Mouse (Mus musculus) forebrain, embryonic 14.5 days (tissue): ENCODE data around the gene Fbxl16. TPM values are rescaled to one million over a fixed set of nuclear protein-coding genes. Genes with fewer than 3 reads are reported as not detected.
A peak's percentile ranks its signal among the peaks of the same experiment; 100 is the strongest.
"Not testable (repeated sequence)": the region's sequence is repeated elsewhere in the genome, so short reads cannot be mapped to it uniquely, and the experiment has no call there.

Source experiments
- ATAC-seq: fragments of 200-750 bp; cut with Nextera tagmentation; 2 replicates; pipeline ENCODE4 v1.8.0; 2017; ENCODE audit warnings: mild to moderate bottlenecking, moderate library complexity
- DNase-seq: peaks from one replicate; pipeline ENCODE4 v3.0.0-alpha.2; 2015; ENCODE audit warnings: low spot score
- H3K27ac ChIP-seq: fragments of 300-500 bp; sonication (generic); 2 replicates; pipeline ENCODE4 v1.5.1; 2014; ENCODE audit warnings: low read depth, mild to moderate bottlenecking, control low read depth, low read length, moderate library complexity
- H3K27me3 ChIP-seq: fragments of 300-500 bp; sonication (generic); replicated peaks from 2 replicates; pipeline ENCODE4 v1.6.1; 2014; ENCODE audit warnings: low read length, control low read depth, mixed read lengths; ENCODE audit not compliant: control insufficient read depth, insufficient read depth
- H3K36me3 ChIP-seq: fragments of 300-500 bp; sonication (generic); 2 replicates; pipeline ENCODE4 v1.6.1; 2014; ENCODE audit warnings: low read length, control low read depth; ENCODE audit not compliant: control insufficient read depth, insufficient read depth
- H3K4me1 ChIP-seq: fragments of 300-500 bp; sonication (generic); 2 replicates; pipeline ENCODE4 v1.6.1; 2014; ENCODE audit warnings: antibody characterized with exemption, low read length, control low read depth; ENCODE audit not compliant: control insufficient read depth, insufficient read depth
- H3K4me2 ChIP-seq: fragments of 300-500 bp; sonication (generic); 2 replicates; pipeline ENCODE4 v1.6.1; 2014; ENCODE audit warnings: mild to moderate bottlenecking, control low read depth, low read length
- H3K4me3 ChIP-seq: fragments of 300-500 bp; sonication (generic); 2 replicates; pipeline ENCODE4 v1.5.1; 2014; ENCODE audit warnings: low read depth, low read length, control low read depth
- H3K9ac ChIP-seq: fragments of 300-500 bp; sonication (generic); 2 replicates; pipeline ENCODE4 v1.6.1; 2014; ENCODE audit warnings: mild to moderate bottlenecking, low read length, control low read depth, moderate library complexity
- H3K9me3 ChIP-seq: fragments of 300-500 bp; sonication (generic); replicated peaks from 2 replicates; pipeline ENCODE4 v1.6.1; 2016; ENCODE audit warnings: low read length, control low read depth, mixed read lengths; ENCODE audit not compliant: control insufficient read depth
- WGBS: fragments of 180-500 bp; shearing (Covaris S2); extraction: QIAGEN DNeasy Blood & Tissue Kit; methylation state at CpG from one replicate; pipeline ENCODE4 v1.1.7; 2014; 5-methylcytosine and 5-hydroxymethylcytosine counted together
- polyA plus RNA-seq: library from polyadenylated mRNA; unstranded; fragments of >200 nt; fragmentation: Nextera tagmentation; extraction: Ambion mirVana; gene quantifications from 2 replicates; pipeline ENCODE4 v1.2.1, GENCODE M21; 2014

Fbxl16 gene
- polyA plus RNA-seq, 1 experiment from 2014 or later = 14.0 TPM

GRCm38 (mm10) chr17:25802825-25803517 lies 5.9 kb upstream of the Fbxl16 start:
- no peaks in the 10 kb centered on the region for H3K36me3 ChIP-seq
- no peaks in the 10 kb centered on the region for H3K9me3 ChIP-seq
- DNase-seq (peak; percentile 89), ATAC-seq (peak; percentile 91)
- peak overlapping the region; percentile 33 for H3K4me2 ChIP-seq
- H3K4me3 ChIP-seq = no peak overlapping the region
- H3K27ac ChIP-seq = peak overlapping the region; percentile 90
- H3K9ac ChIP-seq = peak overlapping the region; percentile 41
- H3K27me3 ChIP-seq = 0 out of 2 replicates have a peak, but pooled peaks cover 3% of the 10 kb centered on the region
- 8% methylated on average over 10 of the region's 10 CpGs for WGBS
- peaks cover 18% of the 10 kb centered on the region for H3K4me1 ChIP-seq

GRCm38 (mm10) chr17:25806507-25806906 lies 2.4 kb upstream of the Fbxl16 start:
- 81% methylated on average over 4 of the region's 4 CpGs for WGBS
- Histone ChIP-seq H3K4me3 (no peak overlapping the region), H3K36me3 (no peaks in the 10 kb centered on the region), H3K4me2 (no peak overlapping the region), H3K27me3 (0 out of 2 replicates have a peak, but pooled peaks cover 3% of the 10 kb centered on the region), H3K4me1 (peaks cover 34% of the 10 kb centered on the region), H3K9me3 (no peaks in the 10 kb centered on the region), H3K9ac (no peak overlapping the region), H3K27ac (no peak overlapping the region)
- DNase-seq (no peak), ATAC-seq (no peak)

DNA sequence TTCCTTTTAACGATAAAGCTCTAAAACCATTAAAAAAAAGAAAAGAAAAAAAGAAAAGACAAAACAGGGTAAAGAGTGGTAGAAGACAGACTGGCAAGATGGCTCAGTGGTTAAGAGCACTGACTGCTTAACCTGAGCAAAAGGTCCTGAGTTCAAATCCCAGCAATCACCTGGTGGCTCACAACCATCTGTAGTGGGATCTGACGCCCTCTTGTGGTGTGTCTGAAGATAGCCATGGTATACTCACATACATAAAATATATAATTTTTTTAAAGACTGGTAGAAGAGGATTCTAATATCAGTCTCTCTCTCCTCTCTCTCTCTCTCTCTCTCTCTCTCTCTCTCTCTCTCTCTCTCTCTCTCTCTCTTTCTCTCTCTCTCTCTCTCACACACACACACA lies 1.4 kb upstream of the Fbxl16 start:
- not testable (repeated sequence) for DNase-seq, H3K4me2 ChIP-seq, H3K9me3 ChIP-seq, H3K27ac ChIP-seq, H3K4me3 ChIP-seq, H3K9ac ChIP-seq, ATAC-seq, H3K36me3 ChIP-seq, H3K27me3 ChIP-seq
- H3K4me1 ChIP-seq = peaks cover 29% of the 10 kb centered on the region
- 50% methylated on average over 2 of the region's 2 CpGs for WGBS

GRCm38 (mm10) chr17:25808028-25808427 lies 857 bp upstream of the Fbxl16 start:
- Histone ChIP-seq H3K9me3 (no peaks in the 10 kb centered on the region), H3K4me1 (peaks cover 24% of the 10 kb centered on the region), H3K27me3 (0 out of 2 replicates have a peak, but pooled peaks cover 3% of the 10 kb centered on the region), H3K4me3 (peak overlapping the region; percentile 85; the same call in 1 of the 2 replicates), H3K27ac (peak overlapping the region; percentile 95; the same call in 1 of the 2 replicates), H3K9ac (peak overlapping the region; percentile 95), H3K36me3 (no peaks in the 10 kb centered on the region), H3K4me2 (peak overlapping the region; percentile 86)
- no peak for DNase-seq
- WGBS = 40% methylated on average over 5 of the region's 5 CpGs
- ATAC-seq = no peak

GRCm38 (mm10) chr17:25809606-25810340 lies 888 bp downstream of the Fbxl16 start:
- DNase-seq = peak; percentile 62
- no peaks in the 10 kb centered on the region for H3K36me3 ChIP-seq
- WGBS = 11% methylated on average over 24 of the region's 25 CpGs
- H3K4me1 ChIP-seq = peaks cover 16% of the 10 kb centered on the region
- H3K4me3 ChIP-seq = peak overlapping the region; percentile 85
- no peaks in the 10 kb centered on the region for H3K9me3 ChIP-seq
- peak overlapping the region; percentile 95 for H3K9ac ChIP-seq
- peak overlapping the region; percentile 95 for H3K27ac ChIP-seq
- no peaks in the 10 kb centered on the region for H3K27me3 ChIP-seq
- peak overlapping the region; percentile 86 for H3K4me2 ChIP-seq
- peak; percentile 57 for ATAC-seq

DNA sequence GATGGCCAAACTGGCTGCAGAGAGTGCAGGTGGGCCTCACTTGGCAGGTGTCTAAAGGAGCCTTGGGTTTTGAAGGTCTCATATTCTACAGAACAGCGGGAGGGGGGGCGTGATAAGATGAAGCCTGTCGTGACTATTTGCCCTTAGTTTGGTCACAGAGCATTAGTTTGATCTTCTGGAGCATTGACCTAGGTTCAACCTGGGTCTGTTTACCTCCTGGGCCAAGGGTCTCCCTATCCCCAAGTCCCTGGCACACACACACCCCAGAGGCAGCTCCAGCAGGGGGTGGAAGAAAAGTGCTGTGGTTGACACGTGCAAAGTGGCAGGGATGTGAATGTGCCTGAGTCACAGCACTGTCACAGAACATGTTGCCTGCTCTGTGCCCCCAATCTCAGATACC lies 2.0 kb downstream of the Fbxl16 start:
- ATAC-seq = no peak
- Histone ChIP-seq H3K4me1 (peaks cover 16% of the 10 kb centered on the region), H3K27ac (no peak overlapping the region), H3K36me3 (no peaks in the 10 kb centered on the region), H3K4me2 (peak overlapping the region; percentile 86), H3K9ac (peak overlapping the region; percentile 95; the same call in 1 of the 2 replicates), H3K9me3 (no peaks in the 10 kb centered on the region), H3K27me3 (no peaks in the 10 kb centered on the region), H3K4me3 (no peak overlapping the region)
- WGBS = 76% methylated on average over 4 of the region's 4 CpGs
- no peak for DNase-seq

- no peak for ATAC-seq
- Histone ChIP-seq H3K27ac (no peak overlapping the region), H3K9ac (peak overlapping the region; percentile 50), H3K36me3 (peaks cover 20% of the 10 kb centered on the region), H3K27me3 (peaks cover 2% of the 10 kb centered on the region; the same call in 1 of the 2 replicates), H3K4me1 (peaks cover 11% of the 10 kb centered on the region), H3K4me3 (no peak overlapping the region), H3K4me2 (peak overlapping the region; percentile 17; the same call in 1 of the 2 replicates), H3K9me3 (no peaks in the 10 kb centered on the region)
- 2% methylated on average over 20 of the region's 20 CpGs for WGBS
- peak; percentile 61 for DNase-seq
Measured at GRCm38 (mm10) chr17:25813471-25813870, 4.6 kb downstream of the Fbxl16 start.

- Histone ChIP-seq H3K27me3 (peaks cover 17% of the 10 kb centered on the region), H3K9me3 (no peaks in the 10 kb centered on the region), H3K4me2 (no peak overlapping the region), H3K27ac (no peak overlapping the region), H3K4me1 (no peaks in the 10 kb centered on the region), H3K36me3 (peaks cover 34% of the 10 kb centered on the region), H3K9ac (no peak overlapping the region), H3K4me3 (no peak overlapping the region)
- WGBS = 86% methylated on average over 11 of the region's 11 CpGs
- ATAC-seq (no peak), DNase-seq (no peak)
Measured at GRCm38 (mm10) chr17:25817662-25818061, 8.8 kb downstream of the Fbxl16 start.
